Mouse (Mus musculus): ENCODE results near the gene March4. TPM values are rescaled to one million over a fixed set of nuclear protein-coding genes. Genes with fewer than 3 reads are reported as not detected.

March4 gene
- polyA plus RNA-seq, 1 experiment, result 10.1 TPM

DNA sequence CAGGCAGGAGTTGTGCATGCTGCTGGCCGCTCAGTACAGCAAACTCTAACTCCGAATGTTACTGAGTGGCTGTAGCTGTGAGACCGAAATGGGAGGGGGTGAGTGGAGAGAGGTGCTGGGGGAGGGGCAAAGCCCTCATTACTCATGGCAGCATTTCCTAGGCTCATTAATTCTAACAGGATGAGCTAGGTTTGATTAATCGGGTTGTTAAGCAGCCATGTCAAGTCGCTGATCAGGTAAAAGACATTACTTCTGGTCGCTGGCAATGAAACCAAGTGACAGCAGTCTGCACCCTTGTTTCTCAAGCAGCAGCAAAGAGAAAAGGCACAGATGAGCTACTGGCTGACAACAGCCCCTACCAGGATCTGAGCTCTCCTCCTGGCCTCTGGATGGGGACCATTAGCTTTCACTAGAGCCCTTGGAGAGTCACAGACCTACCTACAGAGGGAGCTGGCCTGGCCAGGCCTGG is 82.0 kb downstream of the March4 start:
- DNase-seq (ENCODE audit: extremely low spot score in 1 of 2, low spot score in 1 of 2), result no peak

DNA sequence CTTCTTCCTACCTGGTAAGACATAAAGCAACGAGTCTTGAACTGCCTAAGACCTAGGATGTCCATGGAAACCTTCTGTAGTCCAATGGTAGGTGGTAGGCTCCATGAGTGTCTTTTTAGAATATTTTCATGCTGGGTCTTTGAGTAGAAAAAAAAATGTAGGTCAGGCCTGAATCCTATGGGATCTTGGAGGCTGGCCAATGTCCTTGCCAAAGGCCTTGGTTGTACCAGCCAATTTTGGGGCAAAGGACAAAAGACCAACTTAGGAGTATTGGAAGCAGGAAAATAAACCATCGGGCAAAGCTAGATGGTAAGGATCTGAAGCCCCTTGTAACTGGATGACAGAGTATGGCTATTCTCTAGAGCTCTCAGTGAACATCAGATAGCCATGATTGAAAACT is 83.9 kb downstream of the March4 start:
- no peak for DNase-seq (ENCODE audit: extremely low spot score in 1 of 2, low spot score in 1 of 2)

DNA sequence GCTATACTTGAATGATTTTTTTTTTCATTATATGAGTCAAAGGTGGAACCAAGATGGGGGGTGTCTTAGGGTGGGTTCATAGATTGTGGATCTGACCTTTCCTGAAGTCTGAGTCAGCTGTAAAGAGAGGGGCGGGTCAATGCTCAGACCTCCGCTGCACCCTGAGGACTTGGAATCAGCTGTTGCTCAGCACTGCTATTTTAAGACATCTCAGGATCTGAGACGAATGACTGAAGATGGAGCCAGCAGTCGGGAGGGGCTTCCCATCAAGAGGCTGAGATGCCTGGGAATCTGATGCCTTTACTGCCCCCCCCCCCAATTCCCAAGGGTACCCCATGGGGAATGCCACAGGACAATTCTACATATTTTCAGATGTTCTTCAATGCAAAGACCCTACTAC is 85.9 kb downstream of the March4 start:
- no peak for DNase-seq (ENCODE audit: extremely low spot score in 1 of 2, low spot score in 1 of 2)

DNA sequence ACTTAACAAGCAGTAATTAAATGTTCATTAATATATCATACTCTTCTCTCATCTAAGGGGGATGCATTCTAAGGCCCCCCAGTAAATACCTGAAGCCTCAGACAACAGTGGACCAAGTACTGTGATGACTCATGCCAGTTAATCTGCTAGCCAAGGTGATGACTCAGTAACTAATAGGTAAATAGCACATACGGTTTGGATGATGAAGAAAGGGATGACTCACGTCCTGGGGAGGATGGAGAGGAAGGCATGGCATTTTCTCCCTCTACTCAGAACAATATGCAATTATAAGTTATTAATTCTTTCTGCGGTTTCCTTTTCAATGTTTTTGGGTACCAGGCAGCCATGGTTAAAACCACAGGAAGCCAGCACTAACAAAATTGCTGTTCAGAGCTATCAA is 87.0 kb downstream of the March4 start:
- DNase-seq (ENCODE audit: extremely low spot score in 1 of 2, low spot score in 1 of 2), result no peak

DNA sequence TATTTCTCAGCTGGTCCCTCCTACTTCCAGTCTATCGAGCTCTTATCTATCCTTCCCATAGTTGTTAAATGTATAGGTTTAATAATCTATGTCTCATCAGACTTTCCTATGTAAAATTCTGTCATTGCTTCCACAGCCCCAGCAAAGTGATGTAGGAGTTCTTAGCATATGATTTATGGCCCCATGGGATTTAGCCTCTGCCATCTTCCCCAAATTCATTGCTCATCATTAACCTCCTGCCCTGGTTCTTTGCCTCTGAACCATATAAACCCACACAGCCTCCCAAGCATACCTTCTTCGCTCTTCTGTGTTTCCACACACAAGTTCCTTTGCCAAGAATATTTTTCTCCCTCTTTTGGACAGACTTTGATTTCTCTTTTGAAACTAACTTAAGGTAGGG is 94.0 kb downstream of the March4 start:
- DNase-seq (ENCODE audit: extremely low spot score in 1 of 2, low spot score in 1 of 2), result no peak

DNA sequence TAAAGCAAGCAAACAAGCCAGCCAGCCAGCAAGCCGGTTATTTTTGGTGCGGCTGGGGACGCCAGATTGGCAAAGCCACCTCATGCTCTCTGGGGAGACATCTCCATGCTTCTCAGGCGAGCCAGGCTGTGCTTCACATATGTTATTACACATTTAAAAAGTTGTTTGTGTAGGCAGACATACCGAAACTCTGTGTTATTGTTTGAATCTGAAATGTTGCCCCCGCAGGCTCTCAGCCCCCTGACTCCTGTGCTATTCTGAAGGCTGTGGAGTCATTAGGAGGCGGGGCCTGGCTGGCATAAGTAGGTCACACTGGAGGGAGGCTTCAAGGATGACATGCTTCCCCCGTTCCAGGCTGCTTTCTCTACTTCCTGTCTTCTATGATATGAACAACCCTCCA is 97.6 kb downstream of the March4 start:
- DNase-seq (ENCODE audit: extremely low spot score in 1 of 2, low spot score in 1 of 2), result peak; percentile 28 to 63

DNA sequence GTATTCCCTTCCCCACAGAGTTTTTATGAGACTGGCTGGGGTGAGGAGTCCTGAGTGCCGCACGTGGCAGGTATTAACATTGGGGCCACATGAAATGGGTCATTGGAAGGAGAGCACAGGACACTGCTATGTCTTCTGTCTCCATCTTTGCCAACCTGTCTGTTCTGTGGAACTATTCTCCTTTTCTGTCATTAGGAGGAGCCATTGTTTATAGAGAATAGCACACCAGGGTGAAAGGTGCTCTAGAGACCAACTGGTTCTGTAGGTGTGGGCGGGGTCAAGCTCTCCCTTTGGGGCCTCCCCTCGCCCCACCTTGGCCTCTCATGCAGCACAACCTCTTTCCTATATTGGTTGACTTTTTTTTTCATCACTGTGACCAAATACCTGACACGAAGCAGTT is 99.8 kb downstream of the March4 start:
- DNase-seq (ENCODE audit: extremely low spot score in 1 of 2, low spot score in 1 of 2), result no peak

DNA sequence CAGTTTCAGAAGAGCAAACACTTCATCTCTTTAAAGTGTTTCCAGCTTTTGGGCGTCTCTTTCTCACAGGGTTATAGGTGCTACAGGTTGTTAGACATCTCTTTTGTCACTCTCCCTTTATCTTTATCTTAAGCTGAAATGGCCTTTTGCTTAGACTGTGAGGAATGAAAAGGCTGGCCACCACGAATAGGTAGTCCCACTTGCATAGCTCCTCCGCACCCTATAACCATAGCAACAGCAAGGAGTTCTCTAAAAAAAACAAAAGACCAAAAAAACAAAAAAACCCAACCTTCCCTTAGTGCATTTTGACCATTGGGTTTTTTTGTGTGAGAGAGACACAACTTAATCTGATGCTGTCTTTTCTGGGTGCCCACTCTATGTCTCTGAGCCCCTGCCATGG is 102.2 kb downstream of the March4 start:
- DNase-seq (ENCODE audit: extremely low spot score in 1 of 2, low spot score in 1 of 2), result no peak

DNA sequence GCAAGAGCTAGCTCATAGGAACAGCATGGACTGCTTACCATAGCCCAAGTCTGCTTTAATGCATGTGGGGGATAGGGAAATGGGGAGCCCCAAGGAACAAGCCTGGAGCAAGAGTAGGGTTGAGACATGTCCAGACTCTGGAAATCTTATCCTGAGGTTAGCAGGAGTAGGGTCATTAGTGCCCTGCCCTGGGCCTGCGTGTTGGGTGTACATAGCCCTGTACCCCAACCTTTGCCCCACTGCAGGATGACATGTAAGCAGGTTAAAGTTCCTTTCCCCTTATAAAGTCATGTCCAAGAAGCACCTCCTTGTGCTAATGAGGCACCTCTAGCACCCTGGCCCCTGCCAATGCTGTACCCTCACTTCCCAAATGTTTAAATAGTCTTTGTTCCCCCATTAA is 104.2 kb downstream of the March4 start:
- no peak for DNase-seq (ENCODE audit: extremely low spot score in 1 of 2, low spot score in 1 of 2)

DNA sequence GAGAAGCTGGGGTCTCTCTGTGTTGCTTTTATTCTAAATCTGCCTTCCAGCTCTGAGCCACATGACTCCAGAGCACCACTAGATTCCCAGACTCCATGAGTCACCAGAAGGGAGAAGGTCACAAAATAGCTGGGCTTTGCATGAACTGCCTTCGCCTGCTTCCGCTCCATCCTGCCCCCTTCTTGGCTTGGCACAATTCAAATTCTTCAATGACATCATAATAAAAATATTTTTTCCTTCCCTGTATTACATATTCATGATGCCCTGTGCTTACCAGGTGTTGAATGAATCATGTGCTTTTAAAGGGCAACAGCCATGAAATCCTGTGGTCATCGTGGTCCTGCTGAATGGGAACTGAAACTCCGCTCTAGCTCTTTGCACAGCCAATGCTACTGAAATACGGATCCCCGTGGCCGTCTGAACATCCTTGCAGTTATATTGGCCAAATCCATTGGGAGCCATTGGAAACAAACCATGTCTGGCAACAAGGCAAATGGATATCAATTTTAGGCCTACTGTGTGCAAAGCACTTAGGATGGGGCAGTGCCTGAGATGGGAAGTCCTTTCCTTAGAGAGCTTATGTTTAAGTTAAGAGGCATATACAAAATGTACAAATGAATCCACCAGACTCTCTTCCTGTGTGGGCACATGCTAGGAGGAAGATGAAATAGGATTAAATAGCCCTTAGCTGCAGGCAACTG is 107.5 kb downstream of the March4 start:
- DNase-seq (ENCODE audit: extremely low spot score in 1 of 2, low spot score in 1 of 2), result no peak

DNA sequence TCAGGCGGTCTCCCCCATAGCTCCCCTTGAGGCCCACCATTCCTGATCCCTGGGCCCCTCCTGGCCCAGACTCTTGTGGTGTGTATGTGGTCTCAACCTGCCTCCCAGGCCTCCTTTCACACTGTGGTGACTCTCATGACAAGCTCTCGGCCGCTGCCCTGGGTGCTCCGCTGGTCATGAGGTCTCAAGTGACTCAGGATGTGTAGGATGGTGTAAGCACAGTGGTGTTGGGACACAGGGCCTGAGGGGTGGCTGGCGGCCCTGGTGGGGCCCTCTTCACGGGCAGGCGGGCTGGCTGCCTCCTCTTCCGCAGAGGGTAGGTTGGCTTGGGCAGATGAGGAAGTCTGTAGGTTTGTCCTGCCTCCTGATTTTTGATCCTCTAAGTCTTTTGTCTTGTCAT is 108.2 kb downstream of the March4 start:
- no peak for DNase-seq (ENCODE audit: extremely low spot score in 1 of 2, low spot score in 1 of 2)

DNA sequence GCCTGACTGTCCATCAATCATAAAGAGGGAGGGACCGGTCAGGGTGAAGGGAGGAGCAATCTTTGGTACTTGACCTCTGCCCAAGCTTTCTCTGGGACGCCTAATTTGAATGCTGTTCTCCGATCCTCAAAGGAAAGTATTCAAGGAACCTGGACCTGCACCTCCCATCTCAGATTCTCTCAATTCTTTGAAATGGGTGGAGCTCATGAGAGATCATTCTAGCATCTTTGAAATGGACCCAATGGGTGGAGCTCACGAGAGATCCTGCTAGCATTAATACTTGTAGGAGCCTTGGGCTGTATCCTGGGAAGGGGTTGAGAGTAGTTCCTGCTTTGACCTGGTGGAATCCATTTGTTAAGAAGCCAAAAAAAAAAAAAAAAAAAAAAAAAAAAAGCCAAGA is 110.3 kb downstream of the March4 start:
- DNase-seq (ENCODE audit: extremely low spot score in 1 of 2, low spot score in 1 of 2), result no peak

DNA sequence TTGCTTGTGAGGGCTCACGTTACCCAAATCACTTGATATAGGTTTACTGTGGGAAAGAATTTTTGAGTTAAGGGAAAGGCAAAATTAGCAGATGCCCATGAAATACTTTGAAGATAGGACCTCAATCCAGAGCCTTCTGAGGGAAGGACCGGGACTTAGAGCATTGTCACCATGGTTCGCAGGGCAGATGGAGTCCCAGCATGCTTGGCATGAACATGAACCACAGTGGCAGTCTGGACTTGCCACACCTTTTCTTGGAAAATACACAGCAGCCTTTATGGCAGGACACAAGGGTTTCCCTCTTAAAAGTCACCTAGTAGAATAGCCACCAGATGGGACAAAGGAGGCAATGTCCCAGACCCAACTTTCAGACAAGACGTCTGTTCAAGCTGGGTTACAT is 114.6 kb downstream of the March4 start:
- DNase-seq (ENCODE audit: extremely low spot score in 1 of 2, low spot score in 1 of 2), result no peak

DNA sequence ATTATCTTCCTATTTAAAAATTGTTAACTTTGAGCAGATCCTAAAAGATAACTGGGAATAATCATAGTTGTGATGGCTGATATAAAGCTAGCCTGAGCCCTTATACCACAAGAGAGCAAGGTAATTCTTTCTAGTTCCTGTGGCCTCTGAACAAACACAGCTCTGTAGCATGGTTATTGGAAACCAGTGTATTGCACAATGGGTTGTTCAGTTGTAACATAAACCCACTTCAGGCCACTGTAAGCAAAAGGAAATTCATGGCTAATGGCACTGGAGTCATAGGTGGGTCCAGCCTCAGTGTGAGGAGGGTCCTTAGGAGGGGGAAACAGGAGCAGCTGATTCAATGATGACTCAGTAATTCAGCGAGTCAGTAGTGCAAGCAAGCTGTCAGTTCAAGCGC is 116.5 kb downstream of the March4 start:
- no peak for DNase-seq (ENCODE audit: extremely low spot score in 1 of 2, low spot score in 1 of 2)

DNA sequence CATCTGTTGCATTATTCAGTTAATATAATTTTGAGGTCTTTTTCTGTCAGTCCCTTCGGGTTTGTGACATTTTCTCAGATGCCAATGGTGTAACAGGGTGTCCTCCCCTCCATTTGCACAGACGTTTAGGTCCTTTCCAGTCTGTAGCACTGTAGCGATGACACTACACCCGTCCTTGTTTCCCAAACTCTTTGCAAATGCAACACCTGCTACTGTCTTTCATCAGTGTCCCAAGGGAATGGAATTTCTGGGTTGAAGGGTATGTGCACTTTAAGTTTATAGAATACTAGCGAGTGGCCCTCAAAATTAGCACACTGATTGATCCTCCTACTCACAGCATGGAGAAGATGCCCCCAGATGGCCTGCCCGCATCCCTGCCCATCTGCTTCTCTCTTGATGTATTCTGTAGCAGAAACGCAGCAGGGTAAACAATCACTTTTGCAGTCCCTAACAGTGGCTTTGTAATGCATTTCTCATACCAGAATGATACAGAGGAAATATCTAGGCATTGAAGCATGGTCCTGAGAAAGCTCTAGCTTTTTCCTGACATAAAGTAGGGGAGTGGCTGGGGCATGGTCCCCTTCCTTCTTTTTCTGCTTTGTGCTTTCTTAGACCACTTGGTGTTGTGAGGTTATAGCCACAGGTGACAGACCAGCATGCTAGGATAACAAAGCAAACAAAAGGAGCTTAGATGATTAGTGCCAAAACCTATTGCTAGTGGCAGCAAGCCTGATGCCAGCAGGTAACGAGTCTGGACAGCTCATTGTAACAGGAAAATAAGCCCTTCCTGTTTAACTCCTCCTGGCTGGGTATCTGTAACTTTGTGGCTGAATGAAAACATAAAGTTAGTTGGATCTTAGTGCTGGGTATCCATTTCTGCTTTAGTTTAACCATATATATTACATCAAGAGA is 117.7 kb downstream of the March4 start:
- DNase-seq (ENCODE audit: extremely low spot score in 1 of 2, low spot score in 1 of 2), result no peak

DNA sequence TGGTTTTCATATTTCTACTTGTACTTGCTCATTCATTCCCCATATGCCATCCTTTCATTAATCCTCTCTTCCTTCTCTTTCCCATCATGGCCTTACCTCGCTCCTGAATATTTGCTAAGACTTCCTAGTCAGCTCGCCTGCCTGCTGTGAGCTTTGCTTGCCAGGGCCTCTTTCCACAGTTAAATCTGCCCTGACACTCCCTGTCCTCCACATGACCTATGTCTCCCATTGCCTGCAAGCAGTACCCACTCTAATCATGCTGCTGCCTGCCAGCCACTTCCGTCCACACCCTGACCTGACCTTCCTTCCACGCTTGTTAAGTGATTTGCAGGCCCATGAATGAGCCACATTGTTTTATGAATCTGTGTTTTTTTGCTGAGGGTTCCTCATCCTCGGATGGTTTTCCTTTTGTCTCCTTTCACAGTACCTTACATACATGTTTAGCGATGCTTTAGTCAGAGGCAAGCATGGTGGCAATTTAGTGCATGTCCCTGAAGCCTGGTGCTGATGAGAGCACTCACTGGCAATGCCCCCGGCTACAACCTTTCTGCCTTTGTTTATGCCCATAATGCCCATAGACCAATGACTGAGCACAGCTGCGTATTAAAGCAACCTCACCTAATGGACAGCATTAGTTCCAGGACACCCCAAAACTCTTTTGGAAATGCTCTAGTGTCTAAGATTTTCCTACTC is 122.0 kb downstream of the March4 start:
- DNase-seq (ENCODE audit: extremely low spot score in 1 of 2, low spot score in 1 of 2), result no peak

DNA sequence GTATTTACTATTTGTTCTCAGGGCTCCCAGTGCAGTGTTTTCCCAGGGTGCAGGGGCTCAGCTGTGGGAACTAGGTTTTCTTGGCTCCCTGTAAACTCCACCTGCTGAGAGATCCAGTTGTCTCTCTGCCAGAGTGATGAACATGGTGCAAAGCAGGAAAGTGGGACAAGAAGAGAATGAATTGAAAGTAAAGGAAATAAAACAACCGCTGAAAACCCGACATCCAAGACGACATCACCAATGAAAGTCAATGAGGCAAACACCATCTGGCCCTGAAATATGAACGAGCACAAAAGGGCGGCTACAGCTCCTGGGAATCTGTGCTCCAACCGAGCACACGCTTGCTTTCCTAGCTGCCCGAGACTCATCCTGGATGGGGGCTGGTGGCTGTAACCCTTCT is 122.6 kb downstream of the March4 start:
- DNase-seq (ENCODE audit: extremely low spot score in 1 of 2, low spot score in 1 of 2), result no peak

DNA sequence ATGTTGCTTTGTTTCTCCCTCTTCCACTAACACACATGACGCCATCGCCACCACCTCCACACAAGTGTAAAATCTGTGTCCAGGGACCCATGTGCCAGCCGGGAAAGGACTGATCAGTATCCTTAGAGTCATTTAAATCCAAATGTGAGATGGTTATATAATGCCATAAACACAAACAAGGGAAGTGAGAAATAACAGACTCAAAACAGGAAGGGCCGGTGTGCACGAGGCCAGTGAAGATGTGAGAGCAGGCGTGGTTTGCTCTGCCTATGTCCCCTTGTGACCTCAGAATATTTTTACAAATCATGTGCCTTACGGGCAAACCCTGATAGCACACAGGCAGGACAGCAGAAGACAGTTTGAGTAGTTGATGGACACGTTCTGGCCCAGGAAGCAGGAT is 123.5 kb downstream of the March4 start:
- no peak for DNase-seq (ENCODE audit: extremely low spot score in 1 of 2, low spot score in 1 of 2)

DNA sequence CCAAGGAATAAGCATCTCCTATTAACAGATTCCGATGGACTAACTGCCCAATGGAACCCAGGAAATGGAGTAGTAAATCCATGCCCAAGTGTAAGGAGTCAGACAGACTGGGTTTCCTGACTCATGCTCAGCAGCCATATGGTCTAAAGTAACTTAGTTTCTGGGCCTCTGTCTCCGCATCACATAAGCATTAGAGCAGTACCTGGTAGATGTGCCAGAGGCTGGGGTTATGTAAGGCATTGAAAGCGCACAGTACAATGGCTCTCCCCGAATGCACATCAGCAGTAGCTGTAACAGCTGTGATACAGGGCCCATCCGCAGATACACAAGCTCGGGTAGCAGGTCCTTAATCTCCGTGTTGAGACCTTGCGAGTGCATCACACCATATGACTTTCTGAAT is 125.6 kb downstream of the March4 start:
- DNase-seq (ENCODE audit: extremely low spot score in 1 of 2, low spot score in 1 of 2), result no peak

DNA sequence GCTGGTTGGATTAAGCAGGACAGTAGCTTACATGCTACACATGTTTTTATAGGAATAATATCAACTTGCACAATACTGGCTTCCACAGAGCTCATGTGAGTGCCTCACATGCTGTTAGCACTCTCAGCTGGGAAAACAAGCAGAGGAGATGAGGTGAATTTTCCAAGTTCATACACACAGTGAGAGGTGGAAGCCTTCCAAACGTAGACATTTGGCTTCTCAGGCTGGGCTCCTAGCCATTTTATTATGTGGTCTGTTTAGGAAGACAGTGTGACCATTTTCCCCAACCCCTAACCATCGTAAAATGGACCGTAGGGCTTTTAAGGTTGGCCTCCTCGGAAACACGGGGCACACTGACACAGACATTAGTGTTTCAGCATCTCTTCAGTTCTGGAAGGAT is 126.8 kb downstream of the March4 start:
- DNase-seq (ENCODE audit: extremely low spot score in 1 of 2, low spot score in 1 of 2), result no peak

DNA sequence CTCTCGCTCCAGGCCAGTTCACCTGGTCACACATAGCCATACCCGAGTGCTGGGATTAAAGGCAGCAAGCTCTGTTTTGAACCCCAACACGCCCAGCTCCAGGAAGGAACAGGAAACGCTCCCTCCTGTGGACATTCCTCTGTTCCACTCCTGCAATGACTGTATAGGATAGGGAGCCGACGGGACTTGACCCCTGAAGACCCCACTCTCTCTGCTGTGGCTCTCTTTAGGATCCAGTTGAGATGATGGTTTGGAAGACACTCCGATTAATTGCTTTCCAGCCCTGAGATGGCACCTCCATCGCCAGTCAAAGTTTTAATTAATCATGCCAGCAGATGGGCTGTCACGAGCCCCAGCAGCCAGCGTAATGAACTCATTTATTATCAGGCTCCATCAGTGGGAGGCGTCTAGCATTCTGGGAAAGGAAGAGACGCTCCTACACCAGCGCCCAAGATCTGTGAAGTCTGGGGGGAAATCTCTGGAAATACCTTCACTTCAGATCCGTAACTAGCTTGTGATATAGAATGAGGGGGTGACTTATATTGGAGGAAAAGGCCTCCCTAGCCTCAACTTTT is 130.1 kb downstream of the March4 start:
- DNase-seq (ENCODE audit: extremely low spot score in 1 of 2, low spot score in 1 of 2), result no peak

Measured in frontal cortex, adult 2 months (tissue).